Mouse (Mus musculus): Measurements from ENCODE around the gene Ctnnbip1. TPM values are rescaled to one million over a fixed set of nuclear protein-coding genes. Genes with fewer than 3 reads are reported as not detected.

The Ctnnbip1 gene
- polyA plus RNA-seq, 1 experiment from 2014 or later = 40.1 TPM

- Histone ChIP-seq H3K4me2 (replicated peaks; ENCODE audit: low read depth, low read length) (no peak overlapping the region), H3K9me3 (ENCODE audit: low read length) (no peaks in the 10 kb centered on the region), H3K9ac (replicated peaks; ENCODE audit: low read depth) (no peak overlapping the region), H3K27ac (ENCODE audit: low read length) (no peak overlapping the region), H3K27me3 (replicated peaks; ENCODE audit: insufficient read depth, low read length) (no peaks in the 10 kb centered on the region), H3K36me3 (ENCODE audit: insufficient read depth, low read length) (no peaks in the 10 kb centered on the region), H3K4me3 (ENCODE audit: low read depth, low read length) (no peak overlapping the region), H3K4me1 (ENCODE audit: insufficient read depth, low read depth, low read length) (no peaks in the 10 kb centered on the region)
- ATAC-seq = no peak
- 53% methylated on average over 1 of the region's 1 CpGs for WGBS
- DNase-seq (ENCODE audit: low spot score) = no peak
- TF ChIP-seq EP300 (IDR thresholded peaks at IDR 0.05) (no peak), CTCF (IDR thresholded peaks at IDR 0.05) (0 out of 2 replicates have a peak, but pooled peaks have one; percentile 6)
Measured at GRCm38 (mm10) chr4:149603860-149604259, 85.8 kb downstream of the Ctnnbip1 start.

- H3K4me2 ChIP-seq (replicated peaks; ENCODE audit: low read depth, low read length) = no peak overlapping the region
- WGBS = 85% methylated on average over 3 of the region's 3 CpGs
- H3K36me3 ChIP-seq (ENCODE audit: insufficient read depth, low read length) = no peaks in the 10 kb centered on the region
- ATAC-seq (no peak), DNase-seq (ENCODE audit: low spot score) (no peak)
- no peak overlapping the region for H3K9ac ChIP-seq (replicated peaks; ENCODE audit: low read depth)
- no peaks in the 10 kb centered on the region for H3K9me3 ChIP-seq (ENCODE audit: low read length)
- TF ChIP-seq CTCF (IDR thresholded peaks at IDR 0.05) = peak; percentile 47
- TF ChIP-seq EP300 (IDR thresholded peaks at IDR 0.05) = no peak
- no peaks in the 10 kb centered on the region for H3K27me3 ChIP-seq (replicated peaks; ENCODE audit: insufficient read depth, low read length)
- no peak overlapping the region for H3K4me3 ChIP-seq (ENCODE audit: low read depth, low read length)
- H3K4me1 ChIP-seq (ENCODE audit: insufficient read depth, low read depth, low read length) = no peaks in the 10 kb centered on the region
- H3K27ac ChIP-seq (ENCODE audit: low read length) = no peak overlapping the region
Measured at GRCm38 (mm10) chr4:149604518-149604917, 86.5 kb downstream of the Ctnnbip1 start.

GRCm38 (mm10) chr4:149606056-149606455 is 88.0 kb downstream of the Ctnnbip1 start:
- Histone ChIP-seq H3K4me3 (ENCODE audit: low read depth, low read length) (no peak overlapping the region), H3K9ac (replicated peaks; ENCODE audit: low read depth) (no peak overlapping the region), H3K36me3 (ENCODE audit: insufficient read depth, low read length) (no peaks in the 10 kb centered on the region), H3K9me3 (ENCODE audit: low read length) (no peaks in the 10 kb centered on the region), H3K4me2 (replicated peaks; ENCODE audit: low read depth, low read length) (no peak overlapping the region), H3K27me3 (replicated peaks; ENCODE audit: insufficient read depth, low read length) (no peaks in the 10 kb centered on the region), H3K27ac (ENCODE audit: low read length) (no peak overlapping the region), H3K4me1 (ENCODE audit: insufficient read depth, low read depth, low read length) (no peaks in the 10 kb centered on the region)
- 82% methylated on average over 16 of the region's 18 CpGs for WGBS
- DNase-seq (ENCODE audit: low spot score) (no peak), ATAC-seq (no peak)
- no peak for TF ChIP-seq EP300 (IDR thresholded peaks at IDR 0.05)
- TF ChIP-seq CTCF (IDR thresholded peaks at IDR 0.05) = no peak

GRCm38 (mm10) chr4:149606766-149607358 is 88.8 kb downstream of the Ctnnbip1 start:
- ATAC-seq = no peak
- no peaks in the 10 kb centered on the region for H3K27me3 ChIP-seq (replicated peaks; ENCODE audit: insufficient read depth, low read length)
- no peak overlapping the region for H3K4me3 ChIP-seq (ENCODE audit: low read depth, low read length)
- H3K9me3 ChIP-seq (ENCODE audit: low read length) = no peaks in the 10 kb centered on the region
- no peak for DNase-seq (ENCODE audit: low spot score)
- no peak overlapping the region for H3K9ac ChIP-seq (replicated peaks; ENCODE audit: low read depth)
- TF ChIP-seq EP300 (IDR thresholded peaks at IDR 0.05) = no peak
- TF ChIP-seq CTCF (IDR thresholded peaks at IDR 0.05) = no peak
- no peaks in the 10 kb centered on the region for H3K4me1 ChIP-seq (ENCODE audit: insufficient read depth, low read depth, low read length)
- no peak overlapping the region for H3K4me2 ChIP-seq (replicated peaks; ENCODE audit: low read depth, low read length)
- WGBS = 66% methylated on average over 15 of the region's 15 CpGs
- no peaks in the 10 kb centered on the region for H3K36me3 ChIP-seq (ENCODE audit: insufficient read depth, low read length)
- H3K27ac ChIP-seq (ENCODE audit: low read length) = no peak overlapping the region

GRCm38 (mm10) chr4:149607591-149608308 is 89.7 kb downstream of the Ctnnbip1 start:
- DNase-seq (ENCODE audit: low spot score) (peak; percentile 48), ATAC-seq (peak; percentile 74)
- H3K9ac ChIP-seq (replicated peaks; ENCODE audit: low read depth) = no peak overlapping the region
- H3K27ac ChIP-seq (ENCODE audit: low read length) = no peak overlapping the region
- no peaks in the 10 kb centered on the region for H3K27me3 ChIP-seq (replicated peaks; ENCODE audit: insufficient read depth, low read length)
- no peaks in the 10 kb centered on the region for H3K36me3 ChIP-seq (ENCODE audit: insufficient read depth, low read length)
- no peaks in the 10 kb centered on the region for H3K9me3 ChIP-seq (ENCODE audit: low read length)
- no peak overlapping the region for H3K4me2 ChIP-seq (replicated peaks; ENCODE audit: low read depth, low read length)
- no peaks in the 10 kb centered on the region for H3K4me1 ChIP-seq (ENCODE audit: insufficient read depth, low read depth, low read length)
- WGBS = 28% methylated on average over 20 of the region's 20 CpGs
- TF ChIP-seq EP300 (IDR thresholded peaks at IDR 0.05) = no peak
- peak; percentile 42 for TF ChIP-seq CTCF (IDR thresholded peaks at IDR 0.05)
- no peak overlapping the region for H3K4me3 ChIP-seq (ENCODE audit: low read depth, low read length)

- H3K4me2 ChIP-seq (replicated peaks; ENCODE audit: low read depth, low read length) = no peak overlapping the region
- H3K4me3 ChIP-seq (ENCODE audit: low read depth, low read length) = no peak overlapping the region
- peak; percentile 41 for ATAC-seq
- TF ChIP-seq EP300 (IDR thresholded peaks at IDR 0.05) (no peak), CTCF (IDR thresholded peaks at IDR 0.05) (no peak)
- WGBS = 78% methylated on average over 6 of the region's 6 CpGs
- H3K4me1 ChIP-seq (ENCODE audit: insufficient read depth, low read depth, low read length) = no peaks in the 10 kb centered on the region
- no peak for DNase-seq (ENCODE audit: low spot score)
- no peaks in the 10 kb centered on the region for H3K36me3 ChIP-seq (ENCODE audit: insufficient read depth, low read length)
- no peak overlapping the region for H3K9ac ChIP-seq (replicated peaks; ENCODE audit: low read depth)
- no peak overlapping the region for H3K27ac ChIP-seq (ENCODE audit: low read length)
- no peaks in the 10 kb centered on the region for H3K9me3 ChIP-seq (ENCODE audit: low read length)
- H3K27me3 ChIP-seq (replicated peaks; ENCODE audit: insufficient read depth, low read length) = no peaks in the 10 kb centered on the region
Measured at GRCm38 (mm10) chr4:149608309-149608638, 90.2 kb downstream of the Ctnnbip1 start.
